Mouse (Mus musculus) intestine, embryonic 16.5 days (tissue): Measurements from ENCODE around the gene Slc9a9. TPM values are rescaled to one million over a fixed set of nuclear protein-coding genes. Genes with fewer than 3 reads are reported as not detected.

Experiments used
- ATAC-seq: fragments of 200-750 bp; cut with Nextera tagmentation; 2 replicates; pipeline ENCODE4 v1.8.0; 2017; ENCODE audit warnings: moderate TSS enrichment, moderate library complexity
- H3K27ac ChIP-seq: fragments of 300-500 bp; sonication (generic); 2 replicates; pipeline ENCODE4 v1.5.1; 2014; ENCODE audit warnings: mild to moderate bottlenecking, low read length
- H3K27me3 ChIP-seq: fragments of 300-500 bp; sonication (generic); replicated peaks from 2 replicates; pipeline ENCODE4 v1.6.1; 2014; ENCODE audit warnings: low read length, control low read depth, mixed read lengths; ENCODE audit not compliant: control insufficient read depth, insufficient read depth
- H3K36me3 ChIP-seq: fragments of 300-500 bp; sonication (generic); 2 replicates; pipeline ENCODE4 v1.6.1; 2014; ENCODE audit warnings: low read length, control low read depth; ENCODE audit not compliant: control insufficient read depth, insufficient read depth
- H3K4me1 ChIP-seq: fragments of 300-500 bp; sonication (generic); 2 replicates; pipeline ENCODE4 v1.6.1; 2014; ENCODE audit warnings: low read length, control low read depth, mixed read lengths; ENCODE audit not compliant: control insufficient read depth, insufficient read depth
- H3K4me2 ChIP-seq: fragments of 300-500 bp; sonication (generic); 2 replicates; pipeline ENCODE4 v1.6.1; 2014; ENCODE audit warnings: low read depth, low read length, control low read depth
- H3K4me3 ChIP-seq: fragments of 300-500 bp; sonication (generic); 2 replicates; pipeline ENCODE4 v1.5.1; 2014; ENCODE audit warnings: mild to moderate bottlenecking, low read length
- H3K9ac ChIP-seq: fragments of 300-500 bp; sonication (generic); 2 replicates; pipeline ENCODE4 v1.6.1; 2014; ENCODE audit warnings: low read depth, low read length
- H3K9me3 ChIP-seq: fragments of 300-500 bp; sonication (generic); 2 replicates; pipeline ENCODE4 v1.6.1; 2016; ENCODE audit warnings: low read length, control low read depth; ENCODE audit not compliant: control insufficient read depth
- WGBS: fragments of 180-500 bp; shearing (Covaris S2); extraction: QIAGEN DNeasy Blood & Tissue Kit; methylation state at CpG from one replicate; pipeline ENCODE4 v1.1.7; 2014; 5-methylcytosine and 5-hydroxymethylcytosine counted together
- polyA plus RNA-seq: library from polyadenylated mRNA; unstranded; fragments of >200 nt; fragmentation: Nextera tagmentation; extraction: Ambion mirVana; gene quantifications from 2 replicates; pipeline ENCODE4 v1.2.1, GENCODE M21; 2015

Slc9a9 gene
- polyA plus RNA-seq, 1 experiment from 2014 or later, result 2.3 TPM

GRCm38 (mm10) chr9:95178170-95178569, 508.5 kb downstream of the Slc9a9 start:
- no peak overlapping the region for H3K27ac ChIP-seq
- no peaks in the 10 kb centered on the region for H3K4me1 ChIP-seq
- H3K9ac ChIP-seq, result no peak overlapping the region
- no peaks in the 10 kb centered on the region for H3K27me3 ChIP-seq
- H3K9me3 ChIP-seq, result no peaks in the 10 kb centered on the region
- no peak for ATAC-seq
- 79% methylated on average over 3 of the region's 3 CpGs for WGBS
- H3K4me2 ChIP-seq, result no peak overlapping the region
- no peaks in the 10 kb centered on the region for H3K36me3 ChIP-seq
- no peak overlapping the region for H3K4me3 ChIP-seq

- Histone ChIP-seq H3K9ac (no peak overlapping the region), H3K9me3 (no peaks in the 10 kb centered on the region), H3K4me1 (no peaks in the 10 kb centered on the region), H3K4me3 (no peak overlapping the region), H3K27ac (no peak overlapping the region), H3K27me3 (no peaks in the 10 kb centered on the region), H3K4me2 (no peak overlapping the region), H3K36me3 (no peaks in the 10 kb centered on the region)
- ATAC-seq, result no peak
- WGBS, result 69% methylated on average over 2 of the region's 2 CpGs
Observed at GRCm38 (mm10) chr9:95180005-95180404, 510.3 kb downstream of the Slc9a9 start.

- Histone ChIP-seq H3K9ac (no peak overlapping the region), H3K4me1 (no peaks in the 10 kb centered on the region), H3K4me2 (no peak overlapping the region), H3K9me3 (no peaks in the 10 kb centered on the region), H3K27me3 (no peaks in the 10 kb centered on the region), H3K4me3 (no peak overlapping the region), H3K27ac (0 out of 2 replicates have a peak overlapping the region, but pooled peaks have one; percentile 5), H3K36me3 (no peaks in the 10 kb centered on the region)
- ATAC-seq, result peak; percentile 23; the same call in 1 of the 2 replicates
- 75% methylated on average over 4 of the region's 4 CpGs for WGBS
Observed at GRCm38 (mm10) chr9:95180569-95180968, 510.9 kb downstream of the Slc9a9 start.

- peak; percentile 70 for ATAC-seq
- no peaks in the 10 kb centered on the region for H3K27me3 ChIP-seq
- 44% methylated on average over 13 of the region's 13 CpGs for WGBS
- H3K4me2 ChIP-seq, result no peak overlapping the region
- no peaks in the 10 kb centered on the region for H3K9me3 ChIP-seq
- no peak overlapping the region for H3K9ac ChIP-seq
- no peaks in the 10 kb centered on the region; the same call in 1 of the 2 replicates for H3K4me1 ChIP-seq
- H3K27ac ChIP-seq, result peak overlapping the region; percentile 55
- H3K36me3 ChIP-seq, result no peaks in the 10 kb centered on the region
- H3K4me3 ChIP-seq, result no peak overlapping the region
Observed at GRCm38 (mm10) chr9:95181241-95182043, 511.7 kb downstream of the Slc9a9 start.

DNA sequence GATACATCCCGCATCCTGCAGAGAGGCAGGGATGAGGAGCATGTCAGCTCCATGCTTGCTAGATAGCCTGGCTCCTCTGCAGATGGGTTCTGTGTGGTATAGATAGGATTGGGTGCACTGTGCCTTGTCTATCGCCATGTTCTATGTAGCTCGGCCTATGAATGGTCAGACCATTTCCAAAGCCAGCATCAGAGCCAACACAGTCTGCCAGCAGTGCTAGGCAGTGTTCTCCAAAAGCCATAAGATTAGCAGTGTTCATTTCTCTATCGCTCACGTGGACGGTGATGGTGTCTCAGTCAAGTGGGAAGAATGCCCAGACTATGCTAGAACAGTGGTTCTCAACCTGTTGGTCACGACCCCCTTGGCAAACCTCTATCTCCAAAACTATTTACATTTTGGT, 512.6 kb downstream of the Slc9a9 start:
- Histone ChIP-seq H3K4me3 (no peak overlapping the region), H3K9me3 (no peaks in the 10 kb centered on the region), H3K27me3 (no peaks in the 10 kb centered on the region), H3K27ac (0 out of 2 replicates have a peak overlapping the region, but pooled peaks have one; percentile 14), H3K4me1 (peaks cover 5% of the 10 kb centered on the region; the same call in 1 of the 2 replicates), H3K4me2 (no peak overlapping the region), H3K36me3 (no peaks in the 10 kb centered on the region), H3K9ac (no peak overlapping the region)
- 87% methylated on average over 7 of the region's 7 CpGs for WGBS
- ATAC-seq, result no peak

DNA sequence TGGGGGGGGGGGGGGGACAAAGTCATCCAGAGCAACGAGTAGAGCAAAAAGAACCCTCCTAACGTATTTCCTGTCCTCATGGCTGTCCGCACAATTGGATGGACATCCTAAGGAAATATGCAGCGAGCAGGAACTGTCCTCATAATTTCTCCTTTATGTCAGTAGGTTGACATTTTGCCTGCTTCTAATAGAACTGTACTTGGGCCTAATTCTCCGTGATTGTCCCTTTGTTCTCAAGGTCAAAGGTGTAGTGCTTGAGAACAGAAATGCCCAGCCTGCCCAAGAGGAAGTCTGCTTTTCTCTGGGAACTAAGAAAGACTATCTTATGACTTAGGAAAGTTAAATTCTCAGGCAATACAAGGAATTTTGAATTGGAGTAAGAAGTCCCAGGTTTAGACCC, 514.7 kb downstream of the Slc9a9 start:
- H3K36me3 ChIP-seq, result no peaks in the 10 kb centered on the region
- no peak overlapping the region for H3K4me3 ChIP-seq
- ATAC-seq, result no peak
- H3K27me3 ChIP-seq, result no peaks in the 10 kb centered on the region
- peaks cover 9% of the 10 kb centered on the region; the same call in 1 of the 2 replicates for H3K4me1 ChIP-seq
- H3K27ac ChIP-seq, result no peak overlapping the region
- 70% methylated on average over 5 of the region's 5 CpGs for WGBS
- H3K9ac ChIP-seq, result no peak overlapping the region
- H3K9me3 ChIP-seq, result no peaks in the 10 kb centered on the region
- H3K4me2 ChIP-seq, result no peak overlapping the region

- Histone ChIP-seq H3K4me1 (peaks cover 9% of the 10 kb centered on the region; the same call in 1 of the 2 replicates), H3K4me3 (no peak overlapping the region), H3K27ac (peak overlapping the region; percentile 30), H3K4me2 (no peak overlapping the region), H3K36me3 (no peaks in the 10 kb centered on the region), H3K9me3 (no peaks in the 10 kb centered on the region), H3K27me3 (no peaks in the 10 kb centered on the region), H3K9ac (no peak overlapping the region)
- 56% methylated on average over 3 of the region's 3 CpGs for WGBS
- no peak for ATAC-seq
Observed at GRCm38 (mm10) chr9:95185840-95186239, 516.1 kb downstream of the Slc9a9 start.

GRCm38 (mm10) chr9:95186386-95187289, 516.9 kb downstream of the Slc9a9 start:
- 0 out of 2 replicates have a peak, but pooled peaks have one; percentile 21 for ATAC-seq
- H3K27me3 ChIP-seq, result no peaks in the 10 kb centered on the region
- WGBS, result 46% methylated on average over 15 of the region's 15 CpGs
- H3K4me1 ChIP-seq, result peaks cover 9% of the 10 kb centered on the region; the same call in 1 of the 2 replicates
- peak overlapping the region; percentile 53 for H3K27ac ChIP-seq
- no peaks in the 10 kb centered on the region for H3K9me3 ChIP-seq
- no peak overlapping the region for H3K4me2 ChIP-seq
- no peak overlapping the region for H3K9ac ChIP-seq
- no peaks in the 10 kb centered on the region for H3K36me3 ChIP-seq
- no peak overlapping the region for H3K4me3 ChIP-seq
